Mouse (Mus musculus) gastrocnemius, adult 2 months (tissue): ENCODE results near the gene Mmp23. TPM values are rescaled to one million over a fixed set of nuclear protein-coding genes. Genes with fewer than 3 reads are reported as not detected.
"Not testable (repeated sequence)": the region's sequence is repeated elsewhere in the genome, so short reads cannot be mapped to it uniquely, and the experiment has no call there.

Source experiments
- DNase-seq: peaks from one replicate; pipeline ENCODE4 v3.0.0; 2022
- H3K27ac ChIP-seq: fragments of 200-600 bp; 2 replicates; pipeline ENCODE4 v1.8.1; 2022; ENCODE audit warnings: mild to moderate bottlenecking
- H3K4me3 ChIP-seq: fragments of 200-600 bp; 2 replicates; pipeline ENCODE4 v1.8.1; 2022; ENCODE audit warnings: mild to moderate bottlenecking, moderate library complexity
- CTCF ChIP-seq: fragments of 200-600 bp; IDR thresholded peaks from 2 replicates; pipeline ENCODE4 v1.8.1; 2022; ENCODE audit warnings: antibody characterized with exemption, mild to moderate bottlenecking, moderate library complexity
- intact Hi-C: fragments of 180-260 bp; cut with DNase I; formaldehyde crosslinking; loops from one replicate; pipeline ENCODE4 v1.15.1; 2025
- total RNA-seq, 2 experiments: library from RNA; stranded (reverse); gene quantifications; 2 replicates each; pipeline ENCODE4 v1.2.3; 2021

The Mmp23 gene
- total RNA-seq, 2 experiments from 2014 or later: 0.64 to 3.0 TPM

DNA sequence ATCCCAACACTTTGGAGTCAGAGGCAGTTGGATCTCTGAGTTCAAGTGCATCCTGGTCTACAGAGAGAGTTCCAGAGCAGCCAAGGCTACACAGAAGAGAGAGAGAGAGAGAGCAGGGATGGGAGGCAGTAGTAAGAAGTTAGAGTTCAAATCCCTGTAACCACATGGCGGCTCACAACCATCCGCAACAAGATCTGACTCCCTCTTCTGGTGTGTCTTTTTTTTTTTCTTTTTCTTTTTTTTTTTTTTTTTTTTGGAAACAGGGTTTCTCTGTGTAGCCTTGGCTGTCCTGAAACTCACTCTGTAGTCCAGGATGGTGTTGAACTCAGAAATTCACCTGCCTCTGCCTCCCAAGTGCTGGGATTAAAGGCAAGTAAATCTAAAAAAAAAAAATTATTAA, 18.9 kb upstream of the Mmp23 start:
- intact Hi-C loops: no loop called here
- DNase-seq: no peak
- no peak for TF ChIP-seq CTCF
- Histone ChIP-seq H3K4me3 (no peak overlapping the region), H3K27ac (no peak overlapping the region)

DNA sequence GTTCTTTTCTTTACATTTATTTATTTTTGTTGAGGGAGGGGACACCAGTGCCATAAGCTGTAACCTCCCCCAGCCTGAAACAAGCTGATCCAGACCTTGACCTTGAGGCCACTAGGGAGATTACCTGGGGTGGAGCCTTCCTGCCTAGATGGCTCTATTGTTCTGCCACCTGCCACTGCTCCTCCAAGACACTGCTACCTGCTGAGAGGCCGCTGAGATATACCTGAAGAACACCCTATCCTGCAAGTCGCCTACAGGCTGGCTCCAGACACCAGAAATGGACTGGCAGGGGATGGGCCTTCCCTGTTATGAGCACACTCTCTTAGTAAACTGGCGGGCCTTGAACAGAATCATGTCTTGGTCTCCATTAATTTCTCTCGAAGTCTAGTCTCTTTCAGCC, 17.1 kb upstream of the Mmp23 start:
- H3K4me3 ChIP-seq, intact Hi-C loops, DNase-seq, H3K27ac ChIP-seq: not testable (repeated sequence)

DNA sequence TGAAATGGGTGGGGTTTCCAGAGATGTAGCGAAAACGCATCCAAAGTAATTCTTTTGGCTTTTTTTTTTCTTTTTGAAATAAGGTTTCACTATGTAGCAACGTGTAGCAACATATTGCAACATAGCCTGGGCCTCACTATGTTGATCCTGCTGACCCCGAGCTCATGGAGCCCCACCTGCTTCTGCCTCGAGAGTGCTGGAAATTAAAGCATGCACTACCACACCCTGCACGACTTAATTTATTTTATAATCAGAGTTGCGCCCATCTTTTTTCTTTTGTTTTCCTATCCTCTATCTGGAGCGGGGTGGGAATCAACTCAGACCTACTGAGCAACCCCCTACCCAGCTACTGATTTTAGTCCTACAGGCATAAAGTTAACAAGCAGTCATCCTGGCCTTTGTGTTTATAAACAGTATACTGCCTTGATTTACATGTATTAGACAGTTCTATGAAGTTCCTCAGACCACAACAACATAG, 16.5 kb upstream of the Mmp23 start:
- DNase-seq: no peak
- intact Hi-C loops: loop anchor here (5.0 kb wide), 1 partner anchor 42 kb away; no protein-coding TSS in a partner anchor
- TF ChIP-seq CTCF: no peak
- Histone ChIP-seq H3K27ac (peak overlapping the region; percentile 95), H3K4me3 (peak overlapping the region; percentile 98)

DNA sequence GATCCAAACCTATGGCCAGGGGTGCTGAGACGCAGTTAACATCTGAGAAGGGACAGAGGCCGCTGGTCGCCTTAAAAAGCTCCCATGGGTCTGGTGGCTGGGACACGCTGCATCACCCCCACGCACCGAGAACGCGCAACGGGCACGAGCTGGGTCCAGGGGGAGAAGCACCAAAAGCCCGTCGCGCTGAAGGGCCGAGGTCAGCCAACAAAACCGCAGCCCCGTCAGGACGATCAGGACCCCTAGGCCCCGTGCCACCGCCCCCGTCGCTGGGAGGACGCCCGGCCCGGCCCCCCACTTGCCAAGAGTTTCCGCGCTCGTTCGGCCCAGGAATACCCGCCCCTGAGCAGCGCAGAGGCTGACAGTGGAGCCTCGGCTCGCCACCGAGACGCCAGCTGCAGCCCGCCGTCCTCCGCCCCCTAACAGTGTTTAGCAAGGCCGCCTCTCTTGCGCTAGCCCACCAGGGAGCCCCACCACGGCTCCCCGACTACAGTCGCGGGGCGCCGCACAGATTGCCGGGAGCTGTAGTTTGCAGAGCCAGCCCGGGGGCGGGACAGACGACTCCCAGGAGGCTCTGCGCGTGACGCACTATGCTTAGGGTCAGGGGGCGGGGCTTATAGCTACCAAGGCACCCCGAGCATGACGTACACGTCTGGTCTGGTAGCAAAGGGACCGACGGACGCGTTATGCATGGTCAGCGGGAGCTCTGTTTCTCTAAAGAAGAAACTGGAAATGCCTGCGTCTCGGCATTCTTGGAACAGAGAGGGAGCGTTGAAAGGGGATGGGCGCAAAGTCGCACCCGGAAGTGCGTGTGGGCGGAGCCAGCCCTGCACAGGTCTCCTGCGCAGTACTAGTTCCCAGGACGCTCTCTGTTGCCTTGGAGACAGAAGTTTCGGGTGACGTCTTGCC, 15.8 kb upstream of the Mmp23 start, which contains the start of gene Mib2:
Gene Mib2, minus strand, starts transcription at position 510 of the 909 bp plus-strand sequence.
- intact Hi-C loops: loop anchor here (5.0 kb wide), 1 partner anchor 42 kb away; no protein-coding TSS in a partner anchor
- peak; percentile 97 for DNase-seq
- peak within 1 kb of the TSS; percentile 95 for H3K27ac ChIP-seq
- H3K4me3 ChIP-seq: peak within 1 kb of the TSS; percentile 98
- TF ChIP-seq CTCF: no peak

DNA sequence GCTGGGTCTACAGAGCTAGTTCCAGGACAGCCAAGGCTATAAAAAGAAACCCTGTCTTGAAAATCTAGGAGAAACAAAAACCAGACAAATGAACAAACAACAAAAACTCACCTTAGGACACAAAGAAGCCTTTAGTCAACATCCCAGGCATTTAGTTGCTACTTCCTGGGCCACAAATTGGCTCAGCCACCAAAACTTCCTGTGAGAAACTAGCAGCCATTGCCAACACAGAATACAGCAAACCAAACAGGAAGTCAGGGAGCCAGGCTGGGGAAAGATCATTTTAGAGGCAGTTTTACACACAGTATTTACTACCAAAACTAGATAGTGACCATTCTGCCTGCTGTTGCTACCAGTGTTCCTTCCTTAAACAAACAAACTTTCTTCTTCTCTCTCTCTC, 13.7 kb upstream of the Mmp23 start:
- intact Hi-C loops: loop anchor here (5.0 kb wide), 1 partner anchor 40 kb away; no protein-coding TSS in a partner anchor
- no peak overlapping the region for H3K4me3 ChIP-seq
- no peak for TF ChIP-seq CTCF
- DNase-seq: no peak
- H3K27ac ChIP-seq: no peak overlapping the region

DNA sequence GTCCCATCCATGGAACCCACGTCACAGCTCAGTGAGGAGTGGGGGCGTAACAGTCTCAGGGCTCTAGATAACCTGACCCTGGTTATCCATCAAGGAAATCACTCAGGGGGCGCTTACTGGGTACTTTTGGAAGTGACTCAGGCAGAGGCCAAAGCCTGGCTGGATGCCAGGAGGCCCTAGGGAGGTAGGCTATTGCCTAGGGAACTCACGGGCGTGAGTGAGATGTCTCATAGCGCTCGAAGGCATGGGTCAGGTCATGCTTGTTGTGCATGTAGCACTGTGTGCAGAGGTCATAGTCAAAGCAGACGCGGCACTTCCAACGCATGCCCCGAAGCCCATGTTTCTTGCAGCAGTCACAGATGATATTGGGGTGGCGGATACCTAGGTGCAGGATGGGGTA, 7.5 kb upstream of the Mmp23 start:
- peak; percentile 31 for DNase-seq
- intact Hi-C loops: no loop called here
- H3K4me3 ChIP-seq: no peak overlapping the region
- TF ChIP-seq CTCF: no peak
- H3K27ac ChIP-seq: no peak overlapping the region

DNA sequence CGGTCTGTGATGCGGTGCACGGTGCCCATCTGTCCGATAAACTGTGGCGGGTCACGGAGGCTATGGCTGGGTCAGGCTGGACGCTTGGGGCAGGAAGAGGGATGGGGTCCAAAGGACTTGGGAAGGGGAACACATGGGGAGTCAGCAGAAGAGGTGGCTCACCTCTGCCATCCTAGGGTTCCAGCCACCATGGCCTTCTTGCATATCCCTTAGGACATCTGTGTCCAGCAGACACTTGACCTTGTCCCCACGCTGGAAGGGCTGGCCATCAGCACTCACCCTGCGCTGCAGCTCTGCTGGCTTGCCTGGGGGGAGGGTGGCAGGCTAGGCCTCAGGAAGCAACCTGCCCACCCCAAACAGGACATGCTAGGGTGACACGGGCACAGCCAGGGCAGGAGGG, 5.8 kb upstream of the Mmp23 start:
- DNase-seq: peak; percentile 21
- Histone ChIP-seq H3K27ac (no peak overlapping the region), H3K4me3 (no peak overlapping the region)
- intact Hi-C loops: no loop called here
- TF ChIP-seq CTCF: no peak

DNA sequence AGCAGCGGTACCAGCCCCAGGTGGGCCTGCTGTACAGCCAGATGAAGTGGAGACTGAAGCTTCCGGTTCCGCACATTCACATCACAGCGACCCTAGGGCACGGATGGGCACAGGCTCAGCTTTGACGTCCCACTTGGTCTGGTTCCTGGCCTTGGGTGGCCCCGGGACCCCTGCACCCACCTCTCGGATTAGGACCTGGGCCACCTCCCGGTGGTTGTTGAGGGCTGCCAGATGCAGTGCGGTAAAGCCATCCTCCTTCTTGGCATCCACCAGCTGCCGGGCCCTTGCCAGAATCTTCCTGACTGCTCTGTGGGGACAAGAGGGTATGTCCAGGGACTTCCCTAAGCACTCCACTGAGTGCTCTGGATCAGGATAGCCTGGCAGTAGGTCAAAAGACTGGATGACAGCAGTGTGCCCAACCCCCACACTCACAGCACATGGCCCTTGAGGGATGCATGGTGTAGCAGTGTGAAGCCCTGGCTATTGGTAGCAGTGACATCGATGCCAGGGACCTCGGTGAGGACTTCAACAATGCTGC, 3.1 kb upstream of the Mmp23 start:
- no peak for DNase-seq
- TF ChIP-seq CTCF: no peak
- Histone ChIP-seq H3K27ac (no peak overlapping the region), H3K4me3 (no peak overlapping the region)
- intact Hi-C loops: no loop called here

DNA sequence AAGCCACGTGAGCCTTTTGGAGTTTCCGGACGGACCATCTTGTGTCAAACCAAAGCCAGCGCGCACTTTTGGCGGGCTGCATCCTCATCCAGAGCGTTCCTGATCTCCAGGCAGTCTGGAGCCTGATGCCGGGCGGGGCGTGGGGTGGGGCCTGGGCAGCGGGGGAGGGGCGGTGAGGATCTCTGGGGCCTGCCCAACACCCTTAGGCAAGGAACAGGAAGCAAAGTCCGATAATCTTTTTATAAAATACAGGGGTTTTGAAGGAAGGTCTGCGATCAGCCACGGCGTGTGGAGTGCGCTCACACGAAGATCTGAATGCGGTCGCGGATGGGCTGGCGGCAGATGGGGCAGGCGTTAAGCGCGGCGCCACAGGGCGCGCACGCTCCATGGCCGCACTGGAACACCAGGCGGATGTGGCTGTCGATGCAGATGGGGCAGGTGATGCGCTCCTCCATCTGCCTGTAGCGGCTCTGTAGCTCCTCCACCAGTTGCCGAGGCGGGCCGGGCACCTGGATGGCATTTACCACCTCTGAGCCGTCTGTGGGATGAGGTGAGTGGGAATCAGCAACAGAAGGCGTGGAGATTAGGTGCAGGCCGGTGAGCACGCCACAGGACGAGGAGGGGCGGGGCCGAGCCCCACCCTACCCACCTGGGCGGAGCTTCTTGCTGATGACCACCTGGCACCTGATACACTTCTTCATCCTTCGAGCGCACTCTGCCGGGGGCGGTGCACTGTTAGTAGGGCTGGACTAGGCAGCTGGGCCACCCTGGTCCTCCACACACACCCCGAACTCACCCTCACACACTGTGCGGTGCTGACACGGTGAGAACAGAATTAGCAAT, 1.5 kb upstream of the Mmp23 start:
- Histone ChIP-seq H3K4me3 (peak overlapping the region; percentile 72), H3K27ac (peak overlapping the region; percentile 76)
- TF ChIP-seq CTCF: no peak
- intact Hi-C loops: no loop called here
- DNase-seq: peak; percentile 70

DNA sequence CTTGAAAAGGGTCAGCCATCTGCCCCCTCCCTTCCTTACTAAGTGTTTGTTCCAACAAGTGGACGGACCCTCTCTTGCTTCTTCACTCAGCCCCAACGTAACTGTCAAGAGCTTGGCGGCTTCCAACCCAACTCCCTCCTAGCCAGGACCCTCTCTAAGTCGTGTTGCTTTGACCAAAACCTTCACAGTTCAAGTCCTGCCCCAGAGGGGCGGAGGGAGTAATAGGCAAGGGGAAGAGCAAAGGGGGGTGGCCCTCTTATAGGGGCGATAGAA, 935 bp upstream of the Mmp23 start:
- intact Hi-C loops: no loop called here
- TF ChIP-seq CTCF: no peak
- no peak for DNase-seq
- peak overlapping the region; percentile 76 for H3K27ac ChIP-seq
- peak overlapping the region; percentile 72 for H3K4me3 ChIP-seq

DNA sequence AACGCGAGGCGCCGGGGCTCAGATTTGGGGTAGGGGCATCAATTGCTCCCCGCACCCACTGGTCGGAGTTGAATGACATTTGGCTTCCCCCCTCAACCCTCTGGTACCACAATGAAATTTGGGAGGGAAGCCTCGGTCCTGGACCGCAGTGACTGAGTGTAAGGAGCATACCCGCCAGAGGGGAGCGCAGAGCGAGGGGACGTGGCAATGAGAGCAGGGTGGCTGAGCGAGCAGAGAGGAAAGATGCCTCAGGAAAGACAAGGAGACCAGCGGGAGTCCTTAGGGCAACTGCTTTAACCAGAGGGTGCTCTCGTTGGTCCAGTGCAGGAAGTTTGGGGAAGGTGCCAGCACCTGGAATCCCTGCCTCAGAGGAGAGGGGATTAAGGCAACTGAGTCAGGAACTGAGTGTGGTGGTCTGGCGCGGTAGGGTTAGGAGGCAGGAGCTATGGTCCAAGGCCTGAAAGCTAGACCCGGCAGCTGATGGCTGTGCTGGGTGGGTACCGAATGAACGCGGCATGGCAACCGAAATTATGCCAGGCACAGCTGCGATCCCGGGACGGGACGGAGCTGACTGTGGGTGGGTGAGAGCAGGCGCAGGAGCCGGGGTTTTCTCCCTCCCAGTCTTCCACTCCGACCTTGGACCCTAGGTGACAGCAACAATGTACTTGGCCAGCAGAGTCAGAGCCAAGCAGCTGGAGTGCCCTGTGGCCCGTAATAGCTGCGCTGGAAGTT, 433 bp upstream of the Mmp23 start:
- peak overlapping the region; percentile 72 for H3K4me3 ChIP-seq
- peak overlapping the region; percentile 76 for H3K27ac ChIP-seq
- DNase-seq: peak; percentile 51
- intact Hi-C loops: no loop called here
- peak; percentile 7; the same call in 1 of the 2 replicates for TF ChIP-seq CTCF
